Mouse (Mus musculus) myocyte (in vitro differentiated cells): ENCODE data around the gene Gm136.

Experiments used
- CEBPB ChIP-seq: IDR thresholded peaks from 2 replicates; pipeline ENCODE4 v1.6.1; 2011; ENCODE audit warnings: mild to moderate bottlenecking, moderate library complexity; ENCODE audit not compliant: poor library complexity, insufficient read depth, severe bottlenecking
- E2F4 ChIP-seq: IDR thresholded peaks from one replicate; pipeline ENCODE4 v1.6.1; 2011; ENCODE audit warnings: mild to moderate bottlenecking, control low read depth, moderate library complexity; ENCODE audit not compliant: insufficient read depth
- MAX ChIP-seq: IDR thresholded peaks from one replicate; pipeline ENCODE4 v1.6.1; 2011; ENCODE audit warnings: low read depth, mild to moderate bottlenecking, control low read depth
- MYOG ChIP-seq, 3 experiments: IDR thresholded peaks; one replicate each; pipeline ENCODE4 v1.6.1; 2011; ENCODE audit warnings: control low read depth in 2 of 3, low read depth in 2 of 3, mild to moderate bottlenecking in 2 of 3; ENCODE audit not compliant: insufficient read length in 2 of 3, control insufficient read depth in 1 of 3, insufficient read depth in 1 of 3
- POLR2A ChIP-seq: IDR thresholded peaks from one replicate; pipeline ENCODE4 v1.6.1; 2011; ENCODE audit warnings: low read depth, mild to moderate bottlenecking, control low read depth, moderate library complexity; ENCODE audit not compliant: insufficient read length
- POLR2AphosphoS2 ChIP-seq: IDR thresholded peaks from one replicate; pipeline ENCODE4 v1.6.1; 2011; ENCODE audit warnings: low read depth, control low read depth; ENCODE audit not compliant: insufficient read length
- TCF12 ChIP-seq: IDR thresholded peaks from one replicate; pipeline ENCODE4 v1.6.1; 2011; ENCODE audit warnings: mild to moderate bottlenecking, control low read depth; ENCODE audit not compliant: poor library complexity, insufficient read depth, severe bottlenecking
- TCF3 ChIP-seq: IDR thresholded peaks from one replicate; pipeline ENCODE4 v1.6.1; 2011; ENCODE audit warnings: low read depth, control low read depth; ENCODE audit not compliant: insufficient read length
- USF1 ChIP-seq: IDR thresholded peaks from one replicate; pipeline ENCODE4 v1.6.1; 2011; ENCODE audit warnings: low read depth, mild to moderate bottlenecking, control low read depth, moderate library complexity

DNA sequence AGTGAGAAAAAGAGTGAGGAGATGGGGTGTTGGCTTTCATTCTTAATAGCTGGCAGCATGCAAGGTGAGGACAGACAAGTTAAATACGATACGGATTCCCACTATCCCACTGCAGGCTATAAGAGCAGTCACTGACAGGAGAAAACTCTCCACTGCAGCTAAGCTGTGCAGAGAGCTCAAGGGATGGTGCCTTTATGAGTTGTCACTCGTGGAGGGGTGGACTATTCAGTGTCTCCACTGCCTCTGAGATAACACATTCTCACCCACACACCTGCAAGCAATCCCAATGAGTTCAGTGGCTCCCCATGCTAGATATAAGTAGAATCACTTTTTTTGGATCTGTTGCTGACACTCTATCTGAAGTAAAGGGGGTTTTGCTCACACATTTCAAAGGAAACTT, 47.9 kb downstream of the Gm136 start:
- no peak for TF ChIP-seq USF1
- no peak for TF ChIP-seq MAX
- no peak for TF ChIP-seq E2F4
- TF ChIP-seq POLR2AphosphoS2, result no peak
- no peak for TF ChIP-seq POLR2A
- no peak for TF ChIP-seq MYOG (IDR thresholded peaks at IDR 0.05; ENCODE audit: control insufficient read depth in 1 of 3, insufficient read depth in 1 of 3, insufficient read length in 2 of 3, low read depth in 2 of 3)
- no peak for TF ChIP-seq CEBPB
- no peak for TF ChIP-seq TCF3
- no peak for TF ChIP-seq TCF12
